ENCODE assay signal across 8 mouse cellular contexts in the genomic region with DNA sequence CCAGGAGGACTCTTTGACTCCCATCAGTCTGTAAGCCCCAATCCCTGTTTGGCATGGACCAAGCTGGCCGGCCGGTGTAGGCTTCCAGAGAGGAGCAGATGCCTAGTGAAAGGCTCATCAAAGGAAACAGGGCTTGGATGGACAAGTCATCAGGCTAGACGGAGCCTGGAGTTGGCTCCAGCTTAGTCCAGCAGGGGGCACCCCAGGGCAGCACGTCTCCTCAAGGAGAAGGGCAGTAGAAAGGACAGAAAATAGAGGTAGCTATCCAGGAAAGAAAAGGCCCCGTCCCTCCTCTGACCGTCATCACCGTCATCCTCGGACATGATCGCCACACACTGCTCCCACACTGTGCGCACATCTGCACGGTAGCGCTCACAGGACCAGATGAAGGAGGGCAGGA. TPM values are rescaled to one million over a fixed set of nuclear protein-coding genes. Genes with fewer than 3 reads are reported as not detected.
DNase-seq lines count a peak whose midpoint lies in the region; ATAC-seq and TF ChIP-seq lines count a peak whose summit lies in the region.

No protein-coding gene starts in this region.

- H3K4me2 ChIP-seq in forebrain, embryonic 16.5 days (ENCODE audit: low read length) = peak overlapping the region; percentile 5
- H3K4me2 ChIP-seq in lung, embryonic 14.5 days = peak overlapping the region; percentile 10; the same call in 1 of the 2 replicates

- peak; percentile 83 for DNase-seq in ES-CJ7 (ENCODE audit: low read depth, low spot score)
- DNase-seq in cerebellum, adult 11-12 months = peak; percentile 90
- peak; percentile 64 for DNase-seq in heart, postnatal 25 days (ENCODE audit: low spot score)
- peak; percentile 88 to 93 for DNase-seq in layer of hippocampus, adult 2 months (ENCODE audit: low spot score in 2 of 2)
- DNase-seq in lung, embryonic 14.5 days = peak; percentile 94
- DNase-seq in ovary, adult 18-20 months (ENCODE audit: low spot score) = peak; percentile 61
- peak; percentile 90 for DNase-seq in thymus, adult 2 months

- H3K9me3 ChIP-seq in forebrain, embryonic 16.5 days (ENCODE audit: control insufficient read depth, low read length) = no peaks in the 10 kb centered on the region
- no peaks in the 10 kb centered on the region for H3K9me3 ChIP-seq in lung, embryonic 14.5 days (ENCODE audit: low read depth, low read length)

- no peak overlapping the region for H3K4me3 ChIP-seq in forebrain, embryonic 16.5 days (replicated peaks; ENCODE audit: low read length)
- H3K4me3 ChIP-seq in layer of hippocampus, adult 2 months = no peak overlapping the region
- no peak overlapping the region for H3K4me3 ChIP-seq in lung, embryonic 14.5 days (ENCODE audit: low read depth, low read length)
- no peak overlapping the region for H3K4me3 ChIP-seq in thymus, adult 2 months (ENCODE audit: control insufficient read depth, insufficient read depth, low read length)

- H3K27me3 ChIP-seq in forebrain, embryonic 16.5 days (replicated peaks; ENCODE audit: control insufficient read depth, insufficient read depth, low read length) = no peaks in the 10 kb centered on the region
- H3K27me3 ChIP-seq in lung, embryonic 14.5 days (ENCODE audit: insufficient read depth, low read length) = peaks cover 30% of the 10 kb centered on the region; the same call in 1 of the 2 replicates
- H3K27me3 ChIP-seq in thymus, adult 2 months (ENCODE audit: control insufficient read depth, insufficient read depth, low read length) = no peaks in the 10 kb centered on the region

- ATAC-seq in forebrain, embryonic 16.5 days = no peak
- ATAC-seq in lung, embryonic 14.5 days (ENCODE audit: insufficient read depth) = peak; percentile 8; the same call in 1 of the 2 replicates

- peaks cover 67% of the 10 kb centered on the region for H3K4me1 ChIP-seq in forebrain, embryonic 16.5 days (replicated peaks; ENCODE audit: control insufficient read depth, insufficient read depth, low read length)
- H3K4me1 ChIP-seq in lung, embryonic 14.5 days (ENCODE audit: insufficient read depth) = 0 out of 2 replicates have a peak, but pooled peaks cover 12% of the 10 kb centered on the region
- peaks cover 57% of the 10 kb centered on the region for H3K4me1 ChIP-seq in thymus, adult 2 months (replicated peaks; ENCODE audit: control insufficient read depth, insufficient read depth, low read length)

- H3K27ac ChIP-seq in forebrain, embryonic 16.5 days (ENCODE audit: low read length) = no peak overlapping the region; the same call in 1 of the 2 replicates
- peak overlapping the region; percentile 99 for H3K27ac ChIP-seq in layer of hippocampus, adult 2 months
- H3K27ac ChIP-seq in lung, embryonic 14.5 days (ENCODE audit: low read depth) = no peak overlapping the region
- H3K27ac ChIP-seq in thymus, adult 2 months (ENCODE audit: control insufficient read depth, insufficient read depth, low read length) = no peak overlapping the region

- TF ChIP-seq CTCF in layer of hippocampus, adult 2 months (conservative IDR thresholded peaks at IDR 0.05) = peak; percentile 94
- TF ChIP-seq CTCF in lung, embryonic 14.5 days (IDR thresholded peaks at IDR 0.05; ENCODE audit: low read depth) = peak; percentile 95
- peak; percentile 90 for TF ChIP-seq CTCF in thymus, adult 2 months (IDR thresholded peaks at IDR 0.05; ENCODE audit: borderline replicate concordance, control insufficient read depth, extremely low read depth, insufficient read depth, low read length, poor library complexity)

- intact Hi-C loops in heart, postnatal 25 days (cut with DNase I) = no loop called here

- WGBS in forebrain, embryonic 16.5 days = 5% methylated on average over 12 of the region's 12 CpGs
- WGBS in lung, embryonic 14.5 days = 6% methylated on average over 12 of the region's 12 CpGs
- 10% methylated on average over 12 of the region's 12 CpGs for WGBS in thymus, adult 2 months

- no peaks in the 10 kb centered on the region for H3K36me3 ChIP-seq in forebrain, embryonic 16.5 days (ENCODE audit: control insufficient read depth, insufficient read depth)
- no peaks in the 10 kb centered on the region for H3K36me3 ChIP-seq in lung, embryonic 14.5 days (ENCODE audit: insufficient read depth)
- no peaks in the 10 kb centered on the region for H3K36me3 ChIP-seq in thymus, adult 2 months (ENCODE audit: control insufficient read depth, insufficient read depth, low read length)

- peak overlapping the region; percentile 10 for H3K9ac ChIP-seq in forebrain, embryonic 16.5 days (replicated peaks; ENCODE audit: low read depth, low read length)
- H3K9ac ChIP-seq in lung, embryonic 14.5 days = 0 out of 2 replicates have a peak overlapping the region, but pooled peaks have one; percentile 2

- TF ChIP-seq POLR2A in thymus, adult 2 months (IDR thresholded peaks at IDR 0.05; ENCODE audit: control insufficient read depth, extremely low read depth, insufficient read depth, low read length, poor library complexity) = no peak

RNA-seq across cellular contexts. Expression of gene P3h3, which starts 2.2 kb away (rescaled TPM):
- polyA plus RNA-seq in forebrain, embryonic 16.5 days (2015; fragmentation: Nextera tagmentation; extraction: Ambion mirVana) = 13.0 and 16.8 TPM in 2 replicates
- total RNA-seq in heart, postnatal 25 days (2021) = 10 to 100 TPM; 12.3 to 13.5 TPM
- 10 to 100 TPM; 33.7 to 36.7 TPM for total RNA-seq in layer of hippocampus, adult 2 months (2021)
- 29.5 and 34.3 TPM in 2 replicates for polyA plus RNA-seq in lung, embryonic 14.5 days (2014; fragmentation: Nextera tagmentation; extraction: Ambion mirVana)
- polyA plus RNA-seq in thymus, adult 2 months (2012; rRNA removed) = 20.1 and 26.8 TPM in 2 replicates

RNA-seq across cellular contexts. Expression of gene Gpr162, which starts 4.1 kb away (rescaled TPM):
- 21.8 and 28.8 TPM in 2 replicates for polyA plus RNA-seq in forebrain, embryonic 16.5 days (2015; fragmentation: Nextera tagmentation; extraction: Ambion mirVana)
- 1 to 10 TPM in 1 of 2 experiments, under 1 TPM in 1; 0.62 to 1.0 TPM for total RNA-seq in heart, postnatal 25 days (2021)
- 100 to 1,000 TPM; 181 to 199 TPM for total RNA-seq in layer of hippocampus, adult 2 months (2021)
- polyA plus RNA-seq in lung, embryonic 14.5 days (2014; fragmentation: Nextera tagmentation; extraction: Ambion mirVana) = 0.08 and 0.30 TPM in 2 replicates
- polyA plus RNA-seq in thymus, adult 2 months (2012; rRNA removed) = 136 and 138 TPM in 2 replicates

RNA-seq across cellular contexts. Expression of gene Gnb3, which starts 19.6 kb away (rescaled TPM):
- polyA plus RNA-seq in forebrain, embryonic 16.5 days (2015; fragmentation: Nextera tagmentation; extraction: Ambion mirVana) = 0.42 and 0.75 TPM in 2 replicates
- total RNA-seq in heart, postnatal 25 days (2021) = 1 to 10 TPM; 3.0 to 3.2 TPM
- under 1 TPM in 1 of 2 experiments, not detected in 1; 0.20 TPM for total RNA-seq in layer of hippocampus, adult 2 months (2021)
- polyA plus RNA-seq in lung, embryonic 14.5 days (2014; fragmentation: Nextera tagmentation; extraction: Ambion mirVana) = 0.24 and 0.68 TPM in 2 replicates
- 2.8 and 4.0 TPM in 2 replicates for polyA plus RNA-seq in thymus, adult 2 months (2012; rRNA removed)

RNA-seq across cellular contexts. Expression of gene Cd4, which starts 28.3 kb away (rescaled TPM):
- 0.06 and 0.30 TPM in 2 replicates for polyA plus RNA-seq in forebrain, embryonic 16.5 days (2015; fragmentation: Nextera tagmentation; extraction: Ambion mirVana)
- 1 to 10 TPM in 1 of 2 experiments, under 1 TPM in 1; 0.73 to 1.3 TPM for total RNA-seq in heart, postnatal 25 days (2021)
- total RNA-seq in layer of hippocampus, adult 2 months (2021) = under 1 TPM; 0.18 to 0.47 TPM
- polyA plus RNA-seq in lung, embryonic 14.5 days (2014; fragmentation: Nextera tagmentation; extraction: Ambion mirVana) = 0.11 TPM in 1 of 2 replicates, not detected in the other
- polyA plus RNA-seq in thymus, adult 2 months (2012; rRNA removed) = 549 and 565 TPM in 2 replicates

RNA-seq across cellular contexts. Expression of gene Cdca3, which starts 30.4 kb away (rescaled TPM):
- polyA plus RNA-seq in forebrain, embryonic 16.5 days (2015; fragmentation: Nextera tagmentation; extraction: Ambion mirVana) = 69.7 and 76.7 TPM in 2 replicates
- total RNA-seq in heart, postnatal 25 days (2021) = 1 to 10 TPM in 1 of 2 experiments, under 1 TPM in 1; 0.91 to 1.6 TPM
- 1 to 10 TPM in 1 of 2 experiments, under 1 TPM in 1; 0.47 to 1.3 TPM for total RNA-seq in layer of hippocampus, adult 2 months (2021)
- polyA plus RNA-seq in lung, embryonic 14.5 days (2014; fragmentation: Nextera tagmentation; extraction: Ambion mirVana) = 204 and 206 TPM in 2 replicates
- polyA plus RNA-seq in thymus, adult 2 months (2012; rRNA removed) = 202 and 248 TPM in 2 replicates

Comparison
In these comparisons a context has a peak if more than half of its experiments do, and no peak if none do; other contexts are left out.
1. RNA of gene Gpr162, which starts 4.1 kb away (polyA plus RNA-seq): 136 to 138 TPM in thymus, adult 2 months and 21.8 to 28.8 TPM in forebrain, embryonic 16.5 days; 0.08 to 0.30 TPM in lung, embryonic 14.5 days; every median in the first group is over 10 times any median in the second.
2. Peak in every context shown above with its lines, with median percentiles within 50 percentile points of each other: DNase-seq and CTCF ChIP-seq.